Mouse (Mus musculus): ENCODE measurements at regions not wholly inside any gene's neighbourhood (a gene's known extent, or its start where the extent isn't known, plus 50 kb on each side); places are given as distances from the start of the nearest gene placed in this dataset.

GRCm38 (mm10) chr4:9750404-9750803, 1123.9 kb upstream of the 2610301B20Rik start:
- TF ChIP-seq POLR2A (IDR thresholded peaks at IDR 0.05; ENCODE audit: insufficient read depth, low read depth, low read length), result no peak
- TF ChIP-seq CTCF (IDR thresholded peaks at IDR 0.05; ENCODE audit: insufficient read depth, low read depth, low read length), result no peak

All from olfactory bulb, adult 2 months (tissue).